Comparison of ENCODE assay signal across 8 mouse cellular contexts in genomic region chr5:67752007-67752406, GRCm38 (mm10).
DNase-seq lines count a peak whose midpoint lies in the region; ATAC-seq and TF ChIP-seq lines count a peak whose summit lies in the region.

No protein-coding gene starts in this region.

- no peak overlapping the region for H3K4me2 ChIP-seq in hindbrain, embryonic 13.5 days
- no peak overlapping the region for H3K4me2 ChIP-seq in neural tube, embryonic 11.5 days (ENCODE audit: low read depth)

- no peak for TF ChIP-seq EP300 in MEL (IDR thresholded peaks at IDR 0.05; ENCODE audit: low read depth in 1 of 2, low read length in 2 of 2)

- WGBS in hindbrain, embryonic 13.5 days = 25% methylated on average over 3 of the region's 3 CpGs
- 31% methylated on average over 3 of the region's 3 CpGs for WGBS in neural tube, embryonic 11.5 days

- peak; percentile 63; the same call in 1 of the 2 replicates for ATAC-seq in hindbrain, embryonic 13.5 days (ENCODE audit: low FRiP score)
- peak; percentile 48; the same call in 1 of the 2 replicates for ATAC-seq in neural tube, embryonic 11.5 days (ENCODE audit: insufficient read depth, low FRiP score, low TSS enrichment)

- intact Hi-C loops in left cerebral cortex, adult 2 months (cut with DNase I) = loop anchor here (1.0 to 5.0 kb wide), 4 partner anchors 95 to 1770 kb away; partner anchors contain the start of gene Atp8a1

- H3K4me1 ChIP-seq in MEL (ENCODE audit: control insufficient read depth in 1 of 2, insufficient read depth in 2 of 2, low read length in 2 of 2) = no peaks in the 10 kb centered on the region
- peaks cover 14% of the 10 kb centered on the region for H3K4me1 ChIP-seq in hindbrain, embryonic 13.5 days (replicated peaks)
- no peaks in the 10 kb centered on the region; the same call in 1 of the 2 replicates for H3K4me1 ChIP-seq in neural tube, embryonic 11.5 days (ENCODE audit: control insufficient read depth, insufficient read depth, low read length)

- H3K4me3 ChIP-seq in MEL (ENCODE audit: control insufficient read depth in 1 of 2, insufficient read depth in 1 of 2, low read depth in 2 of 2, low read length in 2 of 2) = no peak overlapping the region
- no peak overlapping the region for H3K4me3 ChIP-seq in hindbrain, embryonic 13.5 days
- H3K4me3 ChIP-seq in left cerebral cortex, adult 2 months = no peak overlapping the region
- H3K4me3 ChIP-seq in neural tube, embryonic 11.5 days (ENCODE audit: low read depth, low read length) = no peak overlapping the region

- H3K27ac ChIP-seq in MEL (ENCODE audit: control insufficient read depth, low read depth, low read length) = no peak overlapping the region
- H3K27ac ChIP-seq in hindbrain, embryonic 13.5 days = peak overlapping the region; percentile 65
- peak overlapping the region; percentile 50; the same call in 1 of the 2 replicates for H3K27ac ChIP-seq in left cerebral cortex, adult 2 months
- H3K27ac ChIP-seq in neural tube, embryonic 11.5 days (ENCODE audit: low read depth, low read length) = no peak overlapping the region

- H3K9me3 ChIP-seq in MEL (replicated peaks; ENCODE audit: insufficient read depth, low read length) = no peaks in the 10 kb centered on the region
- H3K9me3 ChIP-seq in hindbrain, embryonic 13.5 days = no peaks in the 10 kb centered on the region
- no peaks in the 10 kb centered on the region for H3K9me3 ChIP-seq in neural tube, embryonic 11.5 days (ENCODE audit: control insufficient read depth, low read length)

- peak; percentile 23 to 55 (median 55); a peak in 5 of 6 replicates for TF ChIP-seq CTCF in MEL (IDR thresholded peaks at IDR 0.05 in 2 of 3, conservative IDR thresholded peaks at IDR 0.05 in 1 of 3; ENCODE audit: control insufficient read depth in 1 of 3, insufficient read depth in 1 of 3, low read depth in 2 of 3, low read length in 3 of 3, poor library complexity in 1 of 3, severe bottlenecking in 1 of 3)
- TF ChIP-seq CTCF in left cerebral cortex, adult 2 months (IDR thresholded peaks at IDR 0.05) = peak; percentile 83

- peaks cover 0 to 2% of the 10 kb centered on the region in 2 experiments; a peak in 2 of 4 replicates for H3K36me3 ChIP-seq in MEL (ENCODE audit: control insufficient read depth in 1 of 2, insufficient read depth in 2 of 2, low read length in 2 of 2)
- peaks cover 22% of the 10 kb centered on the region for H3K36me3 ChIP-seq in hindbrain, embryonic 13.5 days
- H3K36me3 ChIP-seq in neural tube, embryonic 11.5 days (ENCODE audit: control insufficient read depth, insufficient read depth, low read length) = no peaks in the 10 kb centered on the region

- H3K79me2 ChIP-seq in MEL (ENCODE audit: control insufficient read depth, insufficient read depth, low read length, poor library complexity) = no peaks in the 10 kb centered on the region

- TF ChIP-seq RAD21 in MEL (IDR thresholded peaks at IDR 0.05; ENCODE audit: low read depth, low read length) = peak; percentile 46

- TF ChIP-seq POLR2A in MEL (IDR thresholded peaks at IDR 0.05; ENCODE audit: control insufficient read depth in 1 of 2, insufficient read depth in 1 of 2, low read depth in 1 of 2, low read length in 2 of 2, poor library complexity in 1 of 2) = no peak

- no peak overlapping the region for H3K9ac ChIP-seq in MEL (ENCODE audit: control insufficient read depth, low read depth, low read length, poor library complexity, severe bottlenecking)
- no peak overlapping the region for H3K9ac ChIP-seq in hindbrain, embryonic 13.5 days
- no peak overlapping the region for H3K9ac ChIP-seq in neural tube, embryonic 11.5 days (ENCODE audit: low read length)

- peak; percentile 29 for DNase-seq in adrenal gland, adult 2 months
- no peak for DNase-seq in adrenal gland, adult 8-10 months
- peak; percentile 18 for DNase-seq in MEL (ENCODE audit: low read depth, low spot score)
- peak; percentile 78 for DNase-seq in embryo, embryonic 10 days (ENCODE audit: low spot score)
- peak; percentile 49 to 64 for DNase-seq in left cerebral cortex, adult 2 months (ENCODE audit: extremely low spot score in 1 of 2, low spot score in 2 of 2)
- peak; percentile 43 for DNase-seq in neural tube, embryonic 11.5 days (ENCODE audit: low spot score)
- DNase-seq in yolk sac, embryonic 10.5 days (ENCODE audit: low spot score) = no peak

- H3K27me3 ChIP-seq in MEL (ENCODE audit: control insufficient read depth in 1 of 2, insufficient read depth in 2 of 2, low read length in 2 of 2) = no peaks in the 10 kb centered on the region
- H3K27me3 ChIP-seq in hindbrain, embryonic 13.5 days = no peaks in the 10 kb centered on the region
- H3K27me3 ChIP-seq in neural tube, embryonic 11.5 days (ENCODE audit: control insufficient read depth, insufficient read depth, low read length) = no peaks in the 10 kb centered on the region

TF ChIP-seq in MEL, 35 proteins besides CTCF, POLR2A, EP300 and RAD21:
- TF ChIP-seq CHD2 (IDR thresholded peaks at IDR 0.05; ENCODE audit: low read length) (no peak), SMC3 (IDR thresholded peaks at IDR 0.05; ENCODE audit: low read depth, low read length) (peak; percentile 58)

Comparison
In these comparisons a context has a peak if more than half of its experiments do, and no peak if none do; other contexts are left out.
1. DNase-seq: peak in adrenal gland, adult 2 months (single experiment), MEL (single experiment), embryo, embryonic 10 days (single experiment), left cerebral cortex, adult 2 months (2 of 2) and neural tube, embryonic 11.5 days (single experiment); none in adrenal gland, adult 8-10 months (single experiment) and yolk sac, embryonic 10.5 days (single experiment).
2. H3K27ac ChIP-seq: peak in hindbrain, embryonic 13.5 days (single experiment) and left cerebral cortex, adult 2 months (single experiment); none in MEL (single experiment) and neural tube, embryonic 11.5 days (single experiment).